Mouse (Mus musculus): ENCODE measurements around the gene 4430402I18Rik.

DNA sequence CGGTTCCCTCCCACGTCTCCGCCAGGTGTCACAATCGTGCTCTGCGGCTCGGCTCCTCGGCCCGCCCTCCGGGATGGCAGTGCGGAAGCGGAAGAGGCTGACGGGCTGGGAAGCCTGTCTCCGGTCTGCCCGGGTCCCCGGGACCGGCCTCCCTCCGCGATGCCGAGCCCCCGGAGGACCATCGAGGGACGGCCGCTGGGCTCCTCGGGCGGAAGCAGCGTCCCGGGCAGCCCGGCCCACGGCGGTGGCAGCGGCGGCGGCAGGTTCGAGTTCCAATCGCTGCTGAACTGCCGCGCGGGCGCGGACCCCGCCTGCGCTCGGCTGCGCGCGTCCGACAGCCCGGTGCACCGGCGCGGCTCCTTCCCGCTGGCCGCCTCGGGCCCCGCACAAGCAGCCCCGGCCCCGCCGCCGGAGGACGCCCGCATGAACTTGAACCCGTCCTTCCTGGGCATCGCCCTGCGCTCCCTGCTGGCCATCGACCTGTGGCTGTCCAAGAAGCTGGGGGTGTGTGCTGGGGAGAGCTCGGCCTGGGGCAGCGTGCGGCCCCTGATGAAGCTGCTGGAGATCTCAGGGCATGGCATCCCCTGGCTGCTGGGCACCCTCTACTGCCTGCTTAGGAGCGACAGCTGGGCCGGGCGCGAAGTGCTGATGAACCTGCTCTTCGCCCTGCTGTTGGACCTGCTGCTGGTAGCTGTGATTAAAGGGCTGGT, 3.6 kb downstream of the 4430402I18Rik start, which contains the start of gene Plpp6:
- no peak for TF ChIP-seq TAL1 (IDR thresholded peaks at IDR 0.05; ENCODE audit: low read length)
- no peak for TF ChIP-seq GATA1 (IDR thresholded peaks at IDR 0.05; ENCODE audit: low read length)

Measured in erythroblast, embryonic 14.5 days (primary cell).